Mouse (Mus musculus): ENCODE measurements around the gene Tmtc2.

DNA sequence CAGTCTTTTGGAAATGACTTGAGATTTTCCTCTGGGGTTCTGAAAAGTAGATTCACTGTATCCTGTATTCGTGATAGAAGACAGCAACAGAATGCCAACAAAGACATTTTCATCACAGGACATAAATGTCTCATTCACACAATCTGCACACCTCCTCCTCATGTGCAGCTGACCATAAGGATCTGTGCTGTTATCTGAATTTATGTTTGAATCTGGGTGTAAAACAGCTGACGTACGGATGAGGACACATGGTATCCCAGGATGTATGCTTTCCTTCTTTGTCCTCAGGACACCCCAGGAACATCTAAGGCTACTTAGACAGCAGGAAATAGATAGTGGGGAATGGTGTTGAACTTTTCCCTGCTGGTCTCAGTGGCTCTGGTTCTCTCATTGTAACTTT lies 37.9 kb upstream of the Tmtc2 start:
- TF ChIP-seq CTCF (IDR thresholded peaks at IDR 0.05; ENCODE audit: borderline replicate concordance, extremely low read depth, insufficient read depth, insufficient read length) (no peak), POLR2A (IDR thresholded peaks at IDR 0.05; ENCODE audit: borderline replicate concordance, extremely low read depth, insufficient read depth, insufficient read length, poor library complexity, severe bottlenecking) (no peak)
